Mouse (Mus musculus) adrenal gland, postnatal 25 days (tissue): ENCODE results near the gene 6430548M08Rik. TPM values are rescaled to one million over a fixed set of nuclear protein-coding genes. Genes with fewer than 3 reads are reported as not detected.

Source experiments
- DNase-seq: peaks from one replicate; pipeline ENCODE4 v3.0.0; 2021; ENCODE audit warnings: mixed read lengths
- total RNA-seq: library from RNA; stranded (reverse); gene quantifications from 2 replicates; pipeline ENCODE4 v1.2.3, GENCODE M21; 2021

The 6430548M08Rik gene
- total RNA-seq, 1 experiment from 2014 or later, result 165 TPM

DNA sequence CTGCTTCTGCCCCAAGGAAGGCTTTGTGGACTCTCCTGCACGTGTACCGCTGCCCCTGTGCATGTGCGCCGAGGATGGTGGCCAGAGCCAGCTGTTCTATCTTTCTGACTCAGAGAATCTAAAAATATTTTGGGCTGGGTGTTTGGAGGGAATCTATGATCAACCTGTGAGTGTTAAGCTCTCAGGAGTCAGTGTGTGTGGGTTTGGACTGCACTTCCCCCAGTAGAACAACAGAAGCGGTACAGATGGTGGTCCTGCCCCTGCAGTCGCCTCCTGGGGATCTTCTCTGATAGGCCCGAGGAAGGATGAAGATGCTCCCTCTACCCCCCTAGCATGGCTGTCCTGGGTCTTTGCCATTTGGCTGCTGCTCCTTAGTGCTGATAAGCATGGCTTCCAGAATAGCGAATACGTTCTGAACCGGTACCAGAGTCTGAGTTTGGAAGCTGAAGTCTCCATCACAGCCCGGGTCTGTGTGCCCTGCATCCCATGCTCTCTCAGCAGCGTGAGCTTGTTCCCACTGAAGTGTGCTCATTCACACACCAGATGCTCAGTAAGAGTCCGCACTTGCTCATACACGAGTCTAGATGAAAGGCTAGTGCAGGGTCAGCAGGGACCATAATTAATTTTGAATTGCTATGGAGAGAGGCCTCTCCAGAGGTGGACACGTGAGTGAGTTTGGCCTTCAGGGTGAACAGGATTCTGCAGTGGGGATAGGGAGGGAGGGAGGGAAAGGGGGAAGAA, 30.1 kb downstream of the 6430548M08Rik start:
- DNase-seq, result peak; percentile 72

DNA sequence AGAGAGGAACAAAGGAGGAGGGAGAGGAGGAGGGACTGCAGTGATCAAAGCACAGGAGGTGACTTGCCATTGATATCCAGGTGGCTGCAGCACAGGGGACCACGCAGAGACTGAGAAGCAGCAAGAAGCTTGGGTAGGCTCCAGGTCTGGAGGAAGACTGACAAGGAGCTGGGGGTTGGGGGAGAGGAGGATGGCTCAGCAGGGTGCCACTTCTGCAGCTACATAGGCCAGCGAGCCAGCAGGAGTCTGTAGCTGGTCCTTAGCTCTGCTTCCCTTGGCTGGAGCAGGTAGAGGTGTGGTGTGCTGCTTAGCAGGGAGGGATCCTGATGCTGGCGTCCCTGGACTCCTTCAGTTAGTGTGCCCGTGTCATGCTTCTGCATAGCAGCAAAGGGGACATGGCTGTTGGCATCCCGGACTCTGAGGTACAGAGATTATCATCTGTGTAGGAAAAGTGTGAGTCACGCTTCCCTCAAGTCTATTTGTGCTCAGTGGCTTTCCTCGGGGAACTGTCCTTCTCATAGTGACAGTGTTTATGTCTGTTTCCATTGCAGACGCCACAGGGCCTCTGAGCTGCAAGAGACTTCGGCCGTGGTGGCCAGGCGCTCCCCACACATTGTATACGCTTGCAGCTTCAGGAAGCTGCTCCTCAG, 30.8 kb downstream of the 6430548M08Rik start:
- DNase-seq, result no peak

DNA sequence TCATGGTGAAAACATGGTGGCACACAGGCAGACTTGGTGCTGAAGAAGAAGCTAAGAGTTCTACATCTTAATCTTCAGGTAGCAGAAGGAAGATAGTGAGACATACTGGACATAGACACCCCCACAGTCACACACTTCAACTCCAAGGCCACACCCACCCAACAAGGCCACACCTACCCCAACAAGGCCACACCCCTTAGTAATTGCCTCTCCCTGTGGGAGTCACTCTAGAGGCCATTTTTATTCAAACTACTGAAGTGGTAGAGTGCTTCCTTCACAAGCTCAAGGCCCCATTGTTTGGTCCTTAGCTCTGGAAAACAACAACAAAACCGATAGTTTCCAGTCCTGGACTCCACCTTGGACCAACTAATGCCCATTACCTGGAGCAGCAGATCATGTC, 32.1 kb downstream of the 6430548M08Rik start:
- no peak for DNase-seq

DNA sequence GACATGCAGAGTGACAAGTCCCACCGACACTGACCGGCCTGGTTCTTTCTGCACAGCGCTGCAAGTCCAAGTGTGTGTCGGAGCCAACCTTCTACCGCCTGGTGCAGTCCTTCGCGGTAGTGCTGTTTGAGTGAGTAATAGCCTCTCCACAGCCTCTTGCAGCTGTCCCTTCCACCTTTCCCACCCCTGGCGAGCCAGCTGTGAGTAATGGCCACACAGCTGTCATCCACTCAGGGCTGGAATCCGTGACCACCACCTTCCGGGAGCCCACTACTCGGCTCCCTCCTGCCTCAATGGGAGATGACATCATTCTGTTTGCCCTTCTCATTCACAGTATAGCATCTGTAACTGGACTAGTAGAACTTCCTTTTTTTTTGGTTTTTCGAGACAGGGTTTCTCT, 36.1 kb downstream of the 6430548M08Rik start:
- DNase-seq, result no peak

DNA sequence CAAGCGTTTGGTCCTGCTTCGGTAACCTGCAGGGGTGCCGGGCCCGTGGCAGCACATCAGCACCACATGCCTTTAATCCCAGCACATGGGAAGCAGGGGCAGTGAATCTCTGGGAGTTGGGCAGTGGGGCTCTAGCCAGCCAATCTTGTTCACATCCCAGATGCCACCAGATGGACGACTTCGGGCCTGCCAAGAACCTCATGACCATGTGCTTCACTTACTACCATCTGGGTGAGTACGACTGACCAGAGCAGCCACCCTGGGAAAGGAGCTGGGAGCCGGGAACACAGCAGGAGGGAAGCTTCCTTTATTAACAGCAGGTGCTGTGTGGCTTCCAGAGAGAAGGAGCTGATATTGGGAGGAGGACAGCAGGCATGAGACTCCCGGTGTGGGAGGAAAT, 37.2 kb downstream of the 6430548M08Rik start:
- no peak for DNase-seq

DNA sequence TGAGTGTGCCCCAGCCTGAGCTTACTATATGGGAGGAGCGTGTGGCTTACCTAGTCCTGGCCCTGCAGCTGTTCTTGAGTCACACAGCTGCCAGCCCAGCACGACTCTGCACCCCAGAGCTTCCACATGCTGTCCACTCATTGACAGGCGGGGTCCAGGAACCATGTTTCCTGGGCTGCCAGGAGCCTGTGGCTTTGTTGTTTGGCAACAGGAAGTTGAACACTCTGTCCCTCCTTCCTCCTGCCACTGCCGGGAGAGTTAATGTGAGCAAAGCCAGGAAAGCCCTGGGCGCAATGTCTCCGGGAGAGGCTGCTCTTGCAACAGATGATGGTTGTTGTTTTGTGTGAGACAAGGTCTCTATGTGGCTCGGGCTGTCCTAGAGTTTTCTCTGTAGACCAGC, 38.7 kb downstream of the 6430548M08Rik start:
- peak; percentile 40 for DNase-seq

DNA sequence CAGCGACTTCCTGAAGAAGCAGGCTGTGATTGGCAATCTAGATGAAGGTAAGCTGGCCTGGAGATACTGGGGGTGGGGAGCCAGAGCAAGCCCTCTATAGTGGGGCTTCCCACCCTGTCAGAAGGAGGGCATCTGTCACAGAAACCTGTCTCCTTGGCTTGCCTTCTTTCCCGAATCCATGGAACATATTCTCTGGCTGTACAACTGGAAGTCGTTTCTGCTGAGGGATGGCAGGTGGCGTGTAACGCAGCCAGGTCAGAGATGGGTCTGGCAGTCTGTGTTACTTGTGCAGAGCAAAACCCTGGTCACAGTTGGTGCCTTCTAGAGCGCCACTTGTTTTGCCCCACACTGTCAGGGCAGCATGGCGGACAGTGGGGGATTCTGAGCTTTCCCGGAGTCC, 46.4 kb downstream of the 6430548M08Rik start:
- DNase-seq, result no peak

DNA sequence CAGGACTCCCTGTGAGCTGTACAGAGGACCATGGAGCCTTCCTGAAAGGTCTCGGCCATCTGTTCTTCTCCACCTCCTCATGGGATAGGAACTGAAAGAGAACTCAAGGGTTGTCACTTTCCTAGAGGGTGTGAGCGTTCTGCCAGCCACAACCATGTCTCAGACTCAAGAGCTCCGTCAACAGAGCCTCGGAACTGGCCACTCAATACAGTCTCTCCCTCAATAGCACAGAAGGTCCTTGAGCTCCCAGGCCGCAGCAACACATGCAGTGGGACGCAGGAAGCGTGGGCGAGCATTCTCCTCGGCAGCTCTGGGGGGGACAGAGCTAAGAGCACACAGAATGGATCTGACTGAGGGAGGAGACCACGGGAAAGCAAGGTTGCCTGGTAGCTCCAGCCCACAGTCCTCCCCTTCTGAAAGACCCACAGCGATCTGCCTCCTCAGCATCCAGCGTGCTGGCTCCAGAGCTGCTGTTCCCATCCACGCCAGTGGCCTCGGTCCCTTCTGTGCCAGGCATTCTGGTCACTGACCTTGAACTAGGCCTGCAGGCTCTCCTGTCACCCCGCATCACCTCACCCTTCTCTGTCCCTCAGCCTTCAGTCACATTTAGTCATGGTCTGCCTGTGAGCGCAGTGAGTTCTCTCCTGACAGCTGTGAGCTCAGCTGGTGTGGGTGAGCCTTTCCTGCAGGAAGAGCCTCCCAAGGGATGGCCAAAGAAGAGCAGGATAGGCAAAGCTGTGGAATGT, 47.9 kb downstream of the 6430548M08Rik start:
- peak; percentile 46 for DNase-seq

DNA sequence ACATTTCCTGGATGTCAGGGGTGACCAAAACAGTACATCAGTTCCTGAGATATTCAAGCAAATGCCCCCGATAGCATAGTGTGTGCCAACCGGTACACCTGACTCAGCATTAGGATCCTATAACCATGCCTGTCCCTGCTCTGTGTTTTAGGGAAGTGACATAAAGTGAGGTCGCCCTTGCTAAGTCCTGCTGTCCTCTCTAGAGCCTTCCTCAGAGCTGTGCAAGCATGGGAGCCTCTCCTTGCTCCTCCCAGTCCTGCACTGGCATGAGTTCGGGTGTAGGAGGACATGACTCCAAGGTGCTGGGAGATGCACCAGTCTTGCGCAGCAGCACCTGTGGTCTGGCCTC, 48.4 kb downstream of the 6430548M08Rik start:
- no peak for DNase-seq

DNA sequence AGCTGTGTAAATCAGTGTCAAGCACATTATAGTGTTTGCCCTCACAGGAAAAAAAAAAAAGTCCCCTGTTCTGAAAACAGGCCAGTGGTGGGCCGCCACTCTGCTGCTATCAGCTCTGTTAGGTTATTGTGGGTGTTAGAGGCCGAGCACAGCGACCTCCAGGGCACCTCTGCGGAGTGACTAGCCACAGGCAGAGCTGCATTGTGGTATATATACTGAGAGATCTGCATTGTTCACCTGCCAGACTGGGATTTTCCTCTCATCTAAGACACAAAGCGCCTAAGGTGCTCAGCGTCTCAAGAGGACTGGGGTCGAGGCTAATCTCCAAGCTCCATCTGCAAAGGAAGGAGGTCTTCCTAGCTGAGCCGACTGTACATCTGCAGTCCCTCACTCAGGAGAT, 49.4 kb downstream of the 6430548M08Rik start:
- no peak for DNase-seq

DNA sequence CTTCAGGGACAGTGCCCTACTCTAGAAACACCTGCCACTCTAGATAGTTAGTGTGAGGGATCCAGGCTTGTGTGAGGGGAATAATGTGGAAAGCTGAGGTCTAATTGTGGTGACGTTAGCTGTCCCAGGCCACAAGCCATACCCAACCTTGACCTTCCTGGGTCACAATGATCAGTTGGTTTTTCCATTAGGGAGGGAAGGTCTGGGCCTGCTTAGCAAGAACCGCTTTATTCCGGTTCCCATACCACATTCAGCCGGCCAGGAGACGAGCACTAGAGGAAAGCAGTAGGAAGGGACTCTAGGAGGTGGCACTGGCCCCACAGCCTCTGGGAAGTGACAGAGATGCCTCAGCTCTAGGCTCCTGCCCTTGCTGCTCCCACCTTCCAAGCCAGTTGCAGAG, 50.1 kb downstream of the 6430548M08Rik start:
- DNase-seq, result no peak

DNA sequence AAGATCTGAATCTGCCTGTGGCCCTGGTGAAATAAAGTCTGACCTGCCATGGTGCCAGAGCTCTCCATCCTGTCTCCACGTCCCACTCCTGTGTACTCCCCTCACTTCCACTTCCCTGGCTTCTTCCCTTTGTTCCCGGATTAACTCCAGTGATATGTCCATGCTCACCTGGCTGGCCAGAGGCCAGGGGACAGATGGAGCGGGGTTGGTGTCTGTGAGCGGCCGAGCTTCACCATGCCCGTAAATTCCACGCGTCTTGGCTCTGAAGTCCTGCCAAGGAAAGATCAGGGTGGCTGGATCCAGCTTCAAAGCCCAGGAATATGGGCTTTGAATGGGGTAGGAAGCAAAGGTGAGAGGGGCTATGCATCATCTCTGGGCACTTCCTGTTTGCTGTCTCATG, 53.2 kb downstream of the 6430548M08Rik start:
- no peak for DNase-seq

DNA sequence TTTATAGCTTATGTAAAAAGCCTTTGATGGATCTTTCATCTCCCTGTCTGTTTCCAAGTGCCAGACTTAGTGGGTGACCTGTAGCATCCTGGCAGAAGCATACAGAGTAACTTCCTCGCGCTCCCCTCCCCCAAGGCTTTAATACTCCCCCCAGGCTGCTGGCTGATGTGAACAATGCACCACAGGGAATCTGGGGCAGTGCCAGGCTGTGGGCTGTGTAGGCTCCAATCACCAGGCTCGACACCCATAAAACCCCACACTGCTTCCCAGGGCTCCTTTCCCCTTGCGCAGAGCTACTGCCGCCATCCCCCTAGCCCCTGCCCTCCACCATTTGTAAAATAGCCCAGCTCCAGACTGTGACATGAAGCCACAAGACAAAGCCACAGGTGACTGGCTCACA, 53.9 kb downstream of the 6430548M08Rik start:
- no peak for DNase-seq

DNA sequence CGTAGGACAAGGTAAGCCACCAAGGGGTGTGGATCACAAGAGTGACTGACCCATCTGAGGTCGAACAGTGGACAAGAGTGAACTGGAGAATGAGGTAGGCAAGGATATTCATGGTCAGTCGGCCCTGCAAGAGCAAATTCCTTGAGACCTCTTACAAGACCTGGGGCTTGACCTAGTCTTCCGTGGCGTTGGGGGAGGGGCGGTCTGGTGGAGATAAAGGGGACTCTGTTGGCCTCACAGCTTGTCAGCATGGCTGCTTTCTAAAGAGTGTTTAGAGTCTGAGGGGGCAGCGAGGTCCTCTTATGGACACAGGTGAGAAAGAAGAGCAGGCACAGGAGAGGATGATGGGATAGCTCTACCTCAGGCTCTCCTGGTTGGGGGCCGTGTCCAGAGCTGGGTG, 55.2 kb downstream of the 6430548M08Rik start:
- DNase-seq, result no peak

DNA sequence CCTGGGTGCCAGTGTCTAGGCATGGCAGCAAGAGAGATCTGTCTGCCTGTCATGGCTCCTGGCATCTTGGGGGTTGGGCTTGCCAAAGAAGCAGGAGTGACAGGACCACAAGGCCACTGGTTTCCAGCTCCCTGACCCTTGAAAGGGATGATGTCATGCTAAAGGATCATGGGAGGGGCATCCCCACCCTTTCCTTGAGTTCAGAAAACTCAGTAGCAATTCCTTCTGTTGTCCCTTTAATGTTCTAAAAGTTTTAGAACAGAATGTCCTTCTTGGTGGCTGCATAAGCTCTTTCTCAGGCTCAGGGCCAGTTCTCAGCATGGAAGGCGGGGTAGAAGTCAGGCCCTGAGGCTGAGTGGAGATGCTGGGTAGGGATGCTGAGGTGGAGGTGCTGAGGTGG, 59.2 kb downstream of the 6430548M08Rik start:
- no peak for DNase-seq

DNA sequence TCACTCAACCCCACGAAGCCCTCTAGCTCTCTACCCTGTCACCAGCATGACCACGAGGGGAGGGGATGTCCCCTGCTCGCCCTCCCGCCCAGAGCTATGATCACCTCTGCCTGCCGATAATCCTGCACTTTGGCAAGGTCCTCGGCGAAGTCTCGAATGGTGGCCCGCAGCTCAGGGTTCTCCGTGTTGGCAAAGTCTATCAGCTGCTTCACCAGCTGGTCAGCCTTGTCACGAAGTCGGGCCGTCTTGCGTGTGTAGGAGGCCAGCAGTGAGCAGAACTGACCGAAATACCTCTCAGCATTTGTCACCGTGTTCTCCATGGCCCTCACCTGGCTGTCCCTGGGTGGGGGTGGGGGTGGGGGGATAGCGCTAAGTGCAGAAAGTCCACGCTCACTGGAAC, 60.7 kb downstream of the 6430548M08Rik start:
- DNase-seq, result no peak

DNA sequence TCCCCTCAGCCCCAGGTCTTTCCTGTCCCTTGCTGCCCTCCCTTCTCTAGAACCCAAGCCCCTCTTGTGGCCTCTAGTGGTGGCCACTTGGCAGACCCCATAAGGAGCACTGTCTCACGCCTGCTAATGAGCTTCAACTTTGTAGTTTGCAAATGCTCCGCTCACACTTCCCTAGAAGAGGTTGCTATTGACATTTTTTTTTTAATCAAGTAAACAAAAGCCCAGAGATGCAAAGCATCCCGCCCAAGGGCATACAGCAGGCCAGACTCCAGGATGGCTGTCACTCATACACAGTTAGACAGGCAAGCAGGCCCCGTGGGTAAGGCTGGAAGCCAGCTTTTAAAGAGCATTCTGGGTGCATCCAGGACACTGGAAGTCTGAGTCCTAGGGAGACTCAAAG, 62.7 kb downstream of the 6430548M08Rik start:
- no peak for DNase-seq

DNA sequence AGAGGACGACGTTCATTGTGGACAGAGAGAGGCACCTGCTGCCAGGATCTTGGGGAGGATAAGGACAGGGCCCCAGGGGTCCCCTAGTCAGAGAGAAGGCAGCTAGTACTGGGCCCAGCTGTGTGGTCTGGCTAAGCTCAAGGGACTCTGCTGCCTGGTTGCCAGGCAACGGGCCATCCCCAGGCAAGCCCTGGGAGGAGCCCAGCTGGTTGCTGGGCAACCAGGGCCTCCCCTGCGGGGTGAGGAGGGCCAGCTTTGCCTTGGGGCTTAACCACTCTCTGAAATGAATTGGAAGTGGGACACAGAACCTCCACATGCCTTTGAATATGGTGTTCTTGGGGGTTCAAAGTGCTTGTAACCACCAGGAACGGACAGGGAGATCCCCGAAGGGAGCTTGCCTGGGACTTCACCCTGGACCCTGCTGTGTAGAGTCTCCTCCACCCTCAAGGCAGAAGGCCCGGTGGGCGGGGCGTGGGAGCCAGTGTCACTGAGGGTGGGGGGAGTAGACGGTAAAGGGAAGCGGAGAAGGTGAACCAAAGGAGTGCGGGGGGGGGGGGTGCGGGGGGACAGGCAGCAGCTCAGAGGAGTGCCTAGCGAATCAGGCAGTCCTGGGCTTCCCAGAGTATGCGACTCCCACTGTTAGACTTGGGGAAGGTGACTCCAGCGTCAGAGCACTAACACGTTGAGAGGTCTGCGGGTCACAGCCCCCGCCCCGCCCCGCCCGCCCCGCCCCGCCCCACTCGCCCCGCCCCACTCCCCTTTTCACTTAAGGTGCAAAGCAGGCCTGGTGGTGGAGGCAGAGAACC, 63.6 kb downstream of the 6430548M08Rik start, which contains the start of gene Fam92b:
TSS of gene Fam92b (minus strand) at position 149 of the 806 bp plus-strand sequence.
- peak; percentile 61 for DNase-seq

DNA sequence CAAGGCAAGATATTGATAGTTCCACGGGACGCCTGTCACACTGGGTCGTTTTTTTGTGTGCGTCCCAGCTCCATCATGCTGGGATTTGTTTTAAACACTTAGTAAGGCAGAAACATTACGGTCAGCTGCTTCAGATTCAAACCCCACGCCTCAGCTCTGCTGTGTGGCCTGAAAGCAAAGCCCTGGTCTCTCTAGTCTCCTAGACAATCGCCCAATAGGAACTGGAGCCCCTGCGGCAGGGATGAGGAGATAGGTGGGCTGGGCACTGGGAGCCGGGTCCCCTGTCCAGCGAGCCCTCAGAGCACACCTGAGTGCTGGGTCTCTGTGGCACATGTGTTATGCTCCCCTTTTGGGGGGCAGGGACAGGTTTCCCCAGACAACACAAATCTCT, 64.2 kb downstream of the 6430548M08Rik start:
- DNase-seq, result no peak

DNA sequence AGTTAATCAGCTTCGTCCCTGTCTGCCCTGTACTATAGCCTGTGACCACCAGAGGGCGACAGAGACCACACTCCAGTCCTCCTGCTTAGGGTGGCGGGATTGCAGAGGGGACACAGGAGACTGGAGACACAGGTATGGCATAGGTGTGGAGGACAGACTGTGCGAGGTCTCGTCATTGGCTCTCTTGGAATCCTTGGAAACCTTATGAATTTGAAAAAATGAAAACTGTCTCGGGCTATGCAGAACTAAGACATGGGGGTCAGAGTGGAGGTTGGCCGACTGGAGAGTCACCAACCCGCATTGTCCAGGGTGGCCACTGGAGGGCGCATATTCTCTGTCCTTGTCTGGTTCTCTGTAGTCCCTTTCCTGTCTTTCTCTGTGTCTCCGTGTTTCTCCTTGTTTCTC, 65.1 kb downstream of the 6430548M08Rik start:
- peak; percentile 91 for DNase-seq

DNA sequence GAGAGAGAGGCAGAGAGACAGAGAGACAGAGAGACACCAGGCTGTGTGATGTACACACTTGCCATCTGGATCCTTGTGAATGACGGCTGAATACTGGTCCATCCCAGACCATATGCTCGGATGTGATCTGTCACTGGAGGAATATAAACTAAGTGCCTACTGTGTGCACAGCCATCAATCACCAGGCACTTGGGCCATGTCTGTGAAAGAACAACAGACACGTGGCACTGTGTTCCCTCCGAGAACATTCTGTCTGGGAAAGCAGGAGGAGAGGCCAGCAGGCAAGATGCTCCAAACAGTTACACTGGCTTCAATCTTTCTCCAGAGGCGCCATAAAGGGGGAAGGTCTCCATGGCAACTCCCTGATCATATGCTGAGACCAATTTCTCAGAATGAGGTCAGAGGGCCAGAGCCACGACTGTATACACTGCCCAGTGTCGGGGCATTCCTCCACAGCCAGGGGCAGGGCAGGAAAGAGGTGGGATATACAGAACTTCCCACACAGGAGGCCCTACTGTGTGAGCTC, 66.6 kb downstream of the 6430548M08Rik start:
- no peak for DNase-seq

DNA sequence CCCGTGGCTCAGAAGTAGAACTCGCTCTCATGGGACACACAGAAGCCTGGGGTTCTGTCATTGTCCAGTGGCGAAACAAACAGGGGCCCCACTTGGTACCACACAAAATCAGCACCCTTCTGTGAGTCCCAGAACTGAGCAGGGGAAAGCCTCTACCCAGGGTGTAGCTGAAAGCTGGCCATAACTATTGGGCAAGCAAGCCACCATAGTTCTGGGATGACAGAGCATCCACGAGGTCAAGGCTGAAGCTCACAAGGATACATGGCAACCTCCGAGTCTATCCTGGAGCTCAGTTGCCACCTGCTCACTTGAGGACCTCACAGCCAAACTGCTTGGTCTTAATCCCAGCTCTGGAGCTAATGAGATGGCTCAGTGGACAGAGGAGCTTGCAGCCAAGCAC, 67.3 kb downstream of the 6430548M08Rik start:
- DNase-seq, result no peak
